Mouse (Mus musculus): ENCODE measurements at regions not wholly inside any gene's neighbourhood (a gene's known extent, or its start where the extent isn't known, plus 50 kb on each side); places are given as distances from the start of the nearest gene placed in this dataset.

GRCm38 (mm10) chr3:52519910-52520608 is 251.9 kb downstream of the Foxo1 start:
- Histone ChIP-seq H3K9me3 (no peaks in the 10 kb centered on the region), H3K27me3 (no peaks in the 10 kb centered on the region), H3K9ac (no peak overlapping the region), H3K4me1 (replicated peaks) (peaks cover 4% of the 10 kb centered on the region; the same call in 1 of the 2 replicates), H3K36me3 (no peaks in the 10 kb centered on the region), H3K4me3 (no peak overlapping the region), H3K4me2 (no peak overlapping the region), H3K27ac (no peak overlapping the region)
- no peak for ATAC-seq (ENCODE audit: low FRiP score)
- WGBS: 82% methylated on average over 22 of the region's 22 CpGs

DNA sequence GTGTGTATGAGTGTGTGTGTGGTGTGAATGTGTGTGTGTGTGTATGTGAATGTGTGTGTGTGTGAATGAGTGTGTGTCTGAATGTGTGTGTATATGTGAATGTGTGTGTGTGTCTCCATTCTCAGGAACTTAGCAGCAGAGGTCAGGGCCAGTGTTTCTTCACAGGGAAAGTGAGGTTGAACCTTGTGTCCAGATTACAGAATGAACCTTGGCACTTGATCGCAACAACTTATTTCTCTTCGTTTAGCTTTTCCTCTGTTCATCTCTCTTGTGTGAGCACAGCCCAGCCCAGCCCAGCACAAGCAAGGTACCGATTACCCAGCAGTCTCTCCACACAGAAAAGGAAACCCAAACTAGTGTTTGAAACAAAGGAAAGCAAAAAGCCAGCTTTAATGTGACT is 249.7 kb downstream of the Foxo1 start:
- Histone ChIP-seq H3K4me1 (replicated peaks) (no peaks in the 10 kb centered on the region; the same call in 1 of the 2 replicates), H3K27ac (no peak overlapping the region), H3K9me3 (no peaks in the 10 kb centered on the region), H3K4me2 (no peak overlapping the region), H3K4me3 (no peak overlapping the region), H3K9ac (no peak overlapping the region), H3K36me3 (no peaks in the 10 kb centered on the region), H3K27me3 (no peaks in the 10 kb centered on the region)
- no peak for ATAC-seq (ENCODE audit: low FRiP score)
- 91% methylated on average over 3 of the region's 3 CpGs for WGBS

DNA sequence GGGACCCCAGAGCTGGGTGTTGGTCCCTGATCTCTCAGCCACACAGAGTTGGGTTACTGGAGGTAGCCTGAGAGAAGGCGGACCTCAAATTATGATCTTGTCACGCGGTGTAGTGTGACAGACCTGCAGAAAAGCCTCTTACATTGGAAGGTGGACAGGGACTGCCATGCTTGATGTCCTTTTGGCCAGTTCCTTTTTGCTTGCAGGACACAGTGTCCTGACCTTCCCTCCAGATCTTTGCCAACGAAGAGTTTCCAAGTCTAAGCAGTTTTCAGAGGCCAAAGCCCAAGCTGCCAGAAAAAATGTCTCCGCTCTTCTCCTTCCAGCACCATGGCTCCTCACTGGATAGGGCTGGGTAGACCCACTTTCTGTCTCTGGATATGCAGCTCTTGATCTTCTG is 248.6 kb downstream of the Foxo1 start:
- Histone ChIP-seq H3K27me3 (no peaks in the 10 kb centered on the region), H3K4me2 (no peak overlapping the region), H3K4me3 (no peak overlapping the region), H3K9me3 (no peaks in the 10 kb centered on the region), H3K36me3 (no peaks in the 10 kb centered on the region), H3K9ac (no peak overlapping the region), H3K4me1 (replicated peaks) (no peaks in the 10 kb centered on the region; the same call in 1 of the 2 replicates), H3K27ac (no peak overlapping the region)
- 91% methylated on average over 5 of the region's 5 CpGs for WGBS
- ATAC-seq (ENCODE audit: low FRiP score): no peak

DNA sequence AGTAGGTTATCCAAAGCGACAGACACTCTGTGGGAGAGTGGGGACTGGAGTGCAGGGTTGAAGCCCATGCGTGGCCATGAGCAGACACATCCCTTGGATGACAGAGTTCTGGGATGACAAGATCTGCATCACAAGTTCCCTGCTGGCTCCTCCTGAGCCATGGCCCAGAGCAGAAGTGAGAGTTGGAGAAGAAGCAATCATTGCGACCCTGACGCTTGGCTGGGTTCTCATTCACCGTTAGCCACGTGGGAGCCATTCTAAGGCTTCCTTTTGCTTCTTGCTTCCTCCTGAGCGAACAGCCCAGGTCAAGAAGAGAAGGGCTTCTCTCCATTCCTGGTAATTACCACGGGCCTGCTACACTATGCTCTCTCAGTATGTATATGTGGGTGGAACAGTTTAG is 244.6 kb downstream of the Foxo1 start:
- Histone ChIP-seq H3K27ac (no peak overlapping the region), H3K36me3 (no peaks in the 10 kb centered on the region), H3K9me3 (no peaks in the 10 kb centered on the region), H3K4me2 (no peak overlapping the region), H3K27me3 (no peaks in the 10 kb centered on the region), H3K4me1 (replicated peaks) (peaks cover 9% of the 10 kb centered on the region; the same call in 1 of the 2 replicates), H3K9ac (no peak overlapping the region), H3K4me3 (no peak overlapping the region)
- ATAC-seq (ENCODE audit: low FRiP score): no peak
- 84% methylated on average over 8 of the region's 8 CpGs for WGBS

GRCm38 (mm10) chr3:52511549-52511948 is 243.4 kb downstream of the Foxo1 start:
- Histone ChIP-seq H3K27ac (no peak overlapping the region), H3K27me3 (no peaks in the 10 kb centered on the region), H3K4me1 (replicated peaks) (peaks cover 9% of the 10 kb centered on the region; the same call in 1 of the 2 replicates), H3K9ac (no peak overlapping the region), H3K4me2 (no peak overlapping the region), H3K36me3 (no peaks in the 10 kb centered on the region), H3K4me3 (no peak overlapping the region), H3K9me3 (no peaks in the 10 kb centered on the region)
- ATAC-seq (ENCODE audit: low FRiP score): peak; percentile 41; the same call in 1 of the 2 replicates
- 47% methylated on average over 9 of the region's 9 CpGs for WGBS

DNA sequence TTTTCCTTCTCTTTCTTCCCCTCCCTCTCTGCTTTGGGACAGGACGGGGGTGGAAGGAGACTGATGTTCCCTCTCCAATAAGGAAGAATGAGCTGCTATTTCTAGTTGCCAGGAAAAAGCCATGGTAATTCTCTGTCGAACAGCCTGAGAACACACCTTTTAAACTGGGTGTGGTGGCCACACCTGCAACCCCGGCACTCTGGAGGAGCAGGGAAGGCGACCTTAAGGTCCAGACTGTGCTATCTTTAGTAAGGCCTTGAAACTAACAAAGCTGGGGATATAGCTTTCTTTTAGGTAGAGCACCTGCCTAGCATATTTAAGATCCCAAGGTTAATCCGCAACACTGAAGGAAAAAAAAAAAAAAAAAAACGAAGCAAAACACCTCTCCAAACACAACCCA is 242.7 kb downstream of the Foxo1 start:
- Histone ChIP-seq H3K4me1 (replicated peaks) (peaks cover 9% of the 10 kb centered on the region; the same call in 1 of the 2 replicates), H3K9me3 (no peaks in the 10 kb centered on the region), H3K27me3 (no peaks in the 10 kb centered on the region), H3K4me3 (no peak overlapping the region), H3K36me3 (no peaks in the 10 kb centered on the region), H3K4me2 (peak overlapping the region; percentile 36; the same call in 1 of the 2 replicates), H3K27ac (no peak overlapping the region), H3K9ac (no peak overlapping the region)
- 82% methylated on average over 6 of the region's 6 CpGs for WGBS
- ATAC-seq (ENCODE audit: low FRiP score): no peak

- 68% methylated on average over 12 of the region's 12 CpGs for WGBS
- Histone ChIP-seq H3K27me3 (no peaks in the 10 kb centered on the region), H3K9me3 (no peaks in the 10 kb centered on the region), H3K4me1 (replicated peaks) (peaks cover 9% of the 10 kb centered on the region; the same call in 1 of the 2 replicates), H3K36me3 (no peaks in the 10 kb centered on the region), H3K27ac (no peak overlapping the region), H3K4me2 (peak overlapping the region; percentile 36), H3K9ac (no peak overlapping the region), H3K4me3 (peak overlapping the region; percentile 15; the same call in 1 of the 2 replicates)
- ATAC-seq (ENCODE audit: low FRiP score): peak; percentile 77
Observed at GRCm38 (mm10) chr3:52510088-52510765, 242.1 kb downstream of the Foxo1 start.

DNA sequence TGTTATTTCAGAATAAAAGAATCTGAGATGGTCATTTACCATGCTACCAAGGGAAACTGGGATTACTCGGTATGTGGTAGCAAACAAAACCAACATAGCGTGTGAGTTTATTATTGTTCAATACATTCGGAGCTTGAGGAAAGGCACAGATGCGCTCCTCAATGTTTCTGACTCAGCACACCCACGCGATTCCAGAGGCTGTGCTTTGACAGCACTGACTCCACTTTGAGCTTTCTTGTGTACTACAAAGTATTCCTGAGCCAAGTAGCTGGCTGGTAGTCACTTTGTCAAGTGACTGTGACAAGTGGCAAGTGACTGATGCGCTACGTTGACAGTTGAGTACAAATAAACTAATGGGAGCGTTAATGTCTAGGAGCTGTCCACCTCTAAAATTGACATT is 235.8 kb downstream of the Foxo1 start:
- Histone ChIP-seq H3K4me3 (no peak overlapping the region), H3K27me3 (no peaks in the 10 kb centered on the region), H3K9ac (no peak overlapping the region), H3K27ac (no peak overlapping the region), H3K4me2 (no peak overlapping the region), H3K9me3 (no peaks in the 10 kb centered on the region), H3K4me1 (replicated peaks) (no peaks in the 10 kb centered on the region), H3K36me3 (no peaks in the 10 kb centered on the region)
- 85% methylated on average over 9 of the region's 9 CpGs for WGBS
- ATAC-seq (ENCODE audit: low FRiP score): no peak

DNA sequence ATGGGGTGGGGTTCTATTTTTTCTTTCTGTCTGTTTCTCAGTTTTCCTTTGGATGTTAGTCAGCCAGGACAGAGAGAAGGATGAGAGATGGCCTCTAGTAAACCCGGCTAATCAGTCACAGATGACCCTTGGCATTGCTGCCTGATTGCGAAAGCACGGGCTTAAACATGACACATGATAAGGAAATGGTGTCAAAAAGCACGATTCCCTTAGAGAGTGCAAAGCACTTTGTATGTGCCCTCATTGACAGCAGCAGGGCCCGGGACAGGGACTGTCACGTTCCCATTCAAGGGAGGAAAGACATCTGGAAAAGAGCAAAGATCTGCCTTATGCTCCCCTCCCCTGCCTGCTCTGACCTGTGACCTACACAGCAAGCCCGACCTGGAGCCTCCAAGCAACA is 234.1 kb downstream of the Foxo1 start:
- no peaks in the 10 kb centered on the region for H3K9me3 ChIP-seq
- no peaks in the 10 kb centered on the region for H3K4me1 ChIP-seq (replicated peaks)
- no peak overlapping the region for H3K27ac ChIP-seq
- ATAC-seq (ENCODE audit: low FRiP score): no peak
- no peak overlapping the region for H3K9ac ChIP-seq
- 60% methylated on average over 7 of the region's 7 CpGs for WGBS
- H3K4me2 ChIP-seq: no peak overlapping the region
- no peak overlapping the region for H3K4me3 ChIP-seq
- no peaks in the 10 kb centered on the region for H3K27me3 ChIP-seq
- H3K36me3 ChIP-seq: no peaks in the 10 kb centered on the region

DNA sequence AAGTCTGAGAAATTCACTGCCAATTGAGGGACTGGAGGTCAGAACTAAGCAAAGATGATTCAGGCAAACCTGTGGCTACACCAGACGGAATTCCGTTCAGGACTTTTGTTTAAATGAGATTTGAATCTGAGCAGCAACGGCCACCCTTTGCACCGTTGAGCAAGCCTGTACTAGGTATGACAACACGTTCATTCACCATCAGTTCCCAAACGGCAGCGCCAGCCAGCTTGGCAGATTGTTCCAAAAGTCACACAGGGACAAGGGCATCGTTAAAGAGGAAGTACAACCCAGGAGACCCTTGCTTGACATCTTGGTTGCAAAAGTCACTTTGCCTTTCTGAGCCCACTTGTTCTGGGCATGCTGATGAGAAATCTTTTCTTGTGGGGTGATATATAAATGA is 233.5 kb downstream of the Foxo1 start:
- WGBS: 92% methylated on average over 8 of the region's 8 CpGs
- Histone ChIP-seq H3K4me2 (no peak overlapping the region), H3K9me3 (no peaks in the 10 kb centered on the region), H3K27ac (no peak overlapping the region), H3K36me3 (no peaks in the 10 kb centered on the region), H3K27me3 (no peaks in the 10 kb centered on the region), H3K4me3 (no peak overlapping the region), H3K9ac (no peak overlapping the region), H3K4me1 (replicated peaks) (no peaks in the 10 kb centered on the region)
- ATAC-seq (ENCODE audit: low FRiP score): no peak

GRCm38 (mm10) chr3:52500026-52500425 is 231.9 kb downstream of the Foxo1 start:
- H3K36me3 ChIP-seq: no peaks in the 10 kb centered on the region
- no peak overlapping the region for H3K4me2 ChIP-seq
- H3K9me3 ChIP-seq: no peaks in the 10 kb centered on the region
- ATAC-seq (ENCODE audit: low FRiP score): no peak
- no peaks in the 10 kb centered on the region for H3K27me3 ChIP-seq
- H3K27ac ChIP-seq: no peak overlapping the region
- no peak overlapping the region for H3K9ac ChIP-seq
- no peak overlapping the region for H3K4me3 ChIP-seq
- 81% methylated on average over 6 of the region's 6 CpGs for whole genome bisulfite sequencing
- no peaks in the 10 kb centered on the region for H3K4me1 ChIP-seq (replicated peaks)

GRCm38 (mm10) chr3:52499581-52499980 is 231.4 kb downstream of the Foxo1 start:
- no peaks in the 10 kb centered on the region for H3K27me3 ChIP-seq
- no peaks in the 10 kb centered on the region for H3K9me3 ChIP-seq
- no peak overlapping the region for H3K4me2 ChIP-seq
- no peaks in the 10 kb centered on the region for H3K4me1 ChIP-seq (replicated peaks)
- no peak overlapping the region for H3K4me3 ChIP-seq
- no peaks in the 10 kb centered on the region for H3K36me3 ChIP-seq
- 89% methylated on average over 1 of the region's 1 CpGs for WGBS
- ATAC-seq (ENCODE audit: low FRiP score): no peak
- no peak overlapping the region for H3K9ac ChIP-seq
- no peak overlapping the region for H3K27ac ChIP-seq

All from hindbrain, embryonic 13.5 days (tissue).